Mouse (Mus musculus): Measurements from ENCODE around the gene Smad6. TPM values are rescaled to one million over a fixed set of nuclear protein-coding genes. Genes with fewer than 3 reads are reported as not detected.

Gene Smad6
- total and polyA plus RNA-seq, 3 experiments, result 0.44 to 1.6 (median 0.98) TPM

- TF ChIP-seq CTCF (IDR thresholded peaks at IDR 0.05; ENCODE audit: low read depth, low read length), result no peak
- TF ChIP-seq GATA2 (IDR thresholded peaks at IDR 0.05; ENCODE audit: borderline replicate concordance, low read depth, low read length), result no peak
- TF ChIP-seq GATA1 (IDR thresholded peaks at IDR 0.05; ENCODE audit: borderline replicate concordance, low read length), result no peak
- no peak for TF ChIP-seq POLR2AphosphoS5 (IDR thresholded peaks at IDR 0.05; ENCODE audit: insufficient replicate concordance, low read depth, low read length)
- TF ChIP-seq TAL1 (conservative IDR thresholded peaks at IDR 0.05; ENCODE audit: low read depth, low read length), result no peak
Measured at GRCm38 (mm10) chr9:64057903-64058650, 36.2 kb upstream of the Smad6 start.

GRCm38 (mm10) chr9:64055162-64055561 lies 33.3 kb upstream of the Smad6 start:
- H3K27me3 ChIP-seq (ENCODE audit: insufficient read depth, low read length), result no peaks in the 10 kb centered on the region; the same call in 1 of the 2 replicates
- H3K4me1 ChIP-seq (ENCODE audit: insufficient read depth, low read depth, low read length), result peaks cover 61% of the 10 kb centered on the region
- no peaks in the 10 kb centered on the region for H3K36me3 ChIP-seq (replicated peaks)
- TF ChIP-seq CTCF (IDR thresholded peaks at IDR 0.05; ENCODE audit: low read depth, low read length), result no peak
- no peak for TF ChIP-seq GATA1 (IDR thresholded peaks at IDR 0.05; ENCODE audit: borderline replicate concordance, low read length)
- no peak for TF ChIP-seq TAL1 (conservative IDR thresholded peaks at IDR 0.05; ENCODE audit: low read depth, low read length)
- TF ChIP-seq POLR2AphosphoS5 (IDR thresholded peaks at IDR 0.05; ENCODE audit: insufficient replicate concordance, low read depth, low read length), result no peak
- TF ChIP-seq GATA2 (IDR thresholded peaks at IDR 0.05; ENCODE audit: borderline replicate concordance, low read depth, low read length), result no peak
- H3K4me3 ChIP-seq (ENCODE audit: low read depth, low read length), result no peak overlapping the region
- DNase-seq (ENCODE audit: low spot score) (no peak), ATAC-seq (ENCODE audit: extremely low read depth, insufficient number of reproducible peaks, low FRiP score, poor library complexity, severe bottlenecking) (no peak)
- H3K9me3 ChIP-seq (replicated peaks), result no peaks in the 10 kb centered on the region

More at GRCm38 (mm10) chr9:64057903-64058650, 36.2 kb upstream of the Smad6 start:
- DNase-seq (ENCODE audit: low spot score) (peak; percentile 39), ATAC-seq (ENCODE audit: extremely low read depth, insufficient number of reproducible peaks, low FRiP score, poor library complexity, severe bottlenecking) (peak; percentile 67)
- Histone ChIP-seq H3K4me1 (ENCODE audit: insufficient read depth, low read depth, low read length) (peaks cover 63% of the 10 kb centered on the region), H3K27me3 (ENCODE audit: insufficient read depth, low read length) (no peaks in the 10 kb centered on the region; the same call in 1 of the 2 replicates), H3K4me3 (ENCODE audit: low read depth, low read length) (peak overlapping the region; percentile 42; the same call in 1 of the 2 replicates), H3K36me3 (replicated peaks) (no peaks in the 10 kb centered on the region), H3K9me3 (replicated peaks) (no peaks in the 10 kb centered on the region)

- ATAC-seq (ENCODE audit: extremely low read depth, insufficient number of reproducible peaks, low FRiP score, poor library complexity, severe bottlenecking), result no peak
- no peak overlapping the region for H3K4me3 ChIP-seq (ENCODE audit: low read depth, low read length)
- H3K9me3 ChIP-seq (replicated peaks), result no peaks in the 10 kb centered on the region
- DNase-seq (ENCODE audit: low spot score), result no peak
- H3K4me1 ChIP-seq (ENCODE audit: insufficient read depth, low read depth, low read length), result peaks cover 60% of the 10 kb centered on the region
- H3K36me3 ChIP-seq (replicated peaks), result no peaks in the 10 kb centered on the region
- TF ChIP-seq TAL1 (conservative IDR thresholded peaks at IDR 0.05; ENCODE audit: low read depth, low read length), result no peak
- no peak for TF ChIP-seq POLR2AphosphoS5 (IDR thresholded peaks at IDR 0.05; ENCODE audit: insufficient replicate concordance, low read depth, low read length)
- TF ChIP-seq CTCF (IDR thresholded peaks at IDR 0.05; ENCODE audit: low read depth, low read length), result no peak
- no peak for TF ChIP-seq GATA1 (IDR thresholded peaks at IDR 0.05; ENCODE audit: borderline replicate concordance, low read length)
- no peak for TF ChIP-seq GATA2 (IDR thresholded peaks at IDR 0.05; ENCODE audit: borderline replicate concordance, low read depth, low read length)
- no peaks in the 10 kb centered on the region; the same call in 1 of the 2 replicates for H3K27me3 ChIP-seq (ENCODE audit: insufficient read depth, low read length)
Measured at GRCm38 (mm10) chr9:64053786-64054185, 31.9 kb upstream of the Smad6 start.

- no peak for DNase-seq (ENCODE audit: low spot score)
- Histone ChIP-seq H3K4me1 (ENCODE audit: insufficient read depth, low read depth, low read length) (peaks cover 65% of the 10 kb centered on the region), H3K4me3 (ENCODE audit: low read depth, low read length) (no peak overlapping the region), H3K9me3 (replicated peaks) (no peaks in the 10 kb centered on the region), H3K27me3 (ENCODE audit: insufficient read depth, low read length) (no peaks in the 10 kb centered on the region; the same call in 1 of the 2 replicates), H3K36me3 (replicated peaks) (no peaks in the 10 kb centered on the region)
- ATAC-seq (ENCODE audit: extremely low read depth, insufficient number of reproducible peaks, low FRiP score, poor library complexity, severe bottlenecking), result no peak
- TF ChIP-seq TAL1 (conservative IDR thresholded peaks at IDR 0.05; ENCODE audit: low read depth, low read length) (0 out of 2 replicates have a peak, but pooled peaks have one; percentile 15), POLR2AphosphoS5 (IDR thresholded peaks at IDR 0.05; ENCODE audit: insufficient replicate concordance, low read depth, low read length) (no peak)
Measured at GRCm38 (mm10) chr9:64051241-64051640, 29.4 kb upstream of the Smad6 start.

GRCm38 (mm10) chr9:64050513-64051065 lies 28.7 kb upstream of the Smad6 start:
- H3K4me3 ChIP-seq (ENCODE audit: low read depth, low read length), result peak overlapping the region; percentile 68; the same call in 1 of the 2 replicates
- ATAC-seq (ENCODE audit: extremely low read depth, insufficient number of reproducible peaks, low FRiP score, poor library complexity, severe bottlenecking), result no peak
- peaks cover 69% of the 10 kb centered on the region for H3K4me1 ChIP-seq (ENCODE audit: insufficient read depth, low read depth, low read length)
- TF ChIP-seq GATA1 (IDR thresholded peaks at IDR 0.05; ENCODE audit: borderline replicate concordance, low read length) (no peak), CTCF (IDR thresholded peaks at IDR 0.05; ENCODE audit: low read depth, low read length) (no peak), POLR2AphosphoS5 (IDR thresholded peaks at IDR 0.05; ENCODE audit: insufficient replicate concordance, low read depth, low read length) (no peak), TAL1 (conservative IDR thresholded peaks at IDR 0.05; ENCODE audit: low read depth, low read length) (no peak), GATA2 (IDR thresholded peaks at IDR 0.05; ENCODE audit: borderline replicate concordance, low read depth, low read length) (no peak)
- no peaks in the 10 kb centered on the region; the same call in 1 of the 2 replicates for H3K27me3 ChIP-seq (ENCODE audit: insufficient read depth, low read length)
- no peak for DNase-seq (ENCODE audit: low spot score)
- no peaks in the 10 kb centered on the region for H3K36me3 ChIP-seq (replicated peaks)
- H3K9me3 ChIP-seq (replicated peaks), result no peaks in the 10 kb centered on the region

Measured in G1E (cell line).